Mouse (Mus musculus): ENCODE measurements around the gene 2900026A02Rik. TPM values are rescaled to one million over a fixed set of nuclear protein-coding genes. Genes with fewer than 3 reads are reported as not detected.

The 2900026A02Rik gene
- polyA plus RNA-seq, 1 experiment from 2014 or later: 2.7 TPM

DNA sequence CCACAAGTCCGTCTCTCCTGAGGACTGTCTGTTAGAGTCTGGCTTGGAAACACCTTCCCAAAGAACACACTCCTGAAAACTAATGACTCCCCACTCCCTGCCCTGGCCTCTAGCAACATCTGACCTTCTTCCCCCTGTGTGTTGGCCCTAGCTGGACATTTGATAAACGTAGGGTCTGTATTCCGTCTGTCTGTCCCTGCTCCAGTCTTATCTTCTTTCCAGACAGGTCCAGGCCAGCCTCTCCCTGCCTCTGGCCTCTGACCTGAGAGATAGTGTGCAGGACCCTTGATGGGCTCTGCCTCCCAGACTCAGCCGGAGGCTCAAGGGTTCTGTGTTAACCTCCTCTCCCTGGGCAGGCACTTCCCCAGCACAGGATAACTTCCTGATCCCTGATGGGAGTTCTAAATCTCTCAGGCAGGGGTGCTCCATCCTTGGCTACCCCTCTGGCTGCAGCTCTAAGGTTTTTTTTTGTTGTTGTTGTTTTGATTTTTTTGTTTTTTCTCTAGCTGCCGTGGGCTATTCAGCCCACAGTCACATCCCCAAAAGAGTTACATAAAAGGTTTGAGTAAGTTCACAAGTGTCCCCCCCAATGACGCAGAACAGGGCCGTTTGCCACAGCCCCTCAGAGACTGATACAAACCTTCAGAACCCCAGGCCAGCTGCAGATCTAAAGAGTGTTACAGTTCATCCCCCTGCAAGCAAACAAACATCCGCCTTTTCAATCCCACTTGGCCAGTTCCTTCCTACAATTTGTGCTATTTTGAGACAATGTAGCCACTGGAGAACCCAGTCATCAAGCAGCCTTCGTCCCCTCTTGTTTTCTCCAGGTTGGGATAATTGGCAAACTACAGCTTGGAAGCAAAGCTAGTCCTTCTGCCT lies 23.9 kb downstream of the 2900026A02Rik start:
- H3K27ac ChIP-seq (ENCODE audit: low read depth): no peak overlapping the region
- TF ChIP-seq CTCF (IDR thresholded peaks at IDR 0.05; ENCODE audit: low read depth) (no peak), EP300 (IDR thresholded peaks at IDR 0.05; ENCODE audit: low read depth) (no peak)
- peaks cover 3% of the 10 kb centered on the region for H3K4me1 ChIP-seq (ENCODE audit: insufficient read depth)
- no peak for ATAC-seq
- H3K9me3 ChIP-seq (ENCODE audit: low read length): no peaks in the 10 kb centered on the region
- no peak for DNase-seq
- H3K36me3 ChIP-seq (replicated peaks; ENCODE audit: insufficient read depth, low read length): no peaks in the 10 kb centered on the region
- no peak overlapping the region for H3K4me3 ChIP-seq (ENCODE audit: low read depth, low read length)
- no peak overlapping the region for H3K9ac ChIP-seq (replicated peaks)
- H3K27me3 ChIP-seq (ENCODE audit: insufficient read depth, low read length): no peaks in the 10 kb centered on the region
- WGBS (ENCODE audit: insufficient replicate concordance): 41% methylated on average over 9 of the region's 9 CpGs
- H3K4me2 ChIP-seq (ENCODE audit: low read depth, low read length): no peak overlapping the region

DNA sequence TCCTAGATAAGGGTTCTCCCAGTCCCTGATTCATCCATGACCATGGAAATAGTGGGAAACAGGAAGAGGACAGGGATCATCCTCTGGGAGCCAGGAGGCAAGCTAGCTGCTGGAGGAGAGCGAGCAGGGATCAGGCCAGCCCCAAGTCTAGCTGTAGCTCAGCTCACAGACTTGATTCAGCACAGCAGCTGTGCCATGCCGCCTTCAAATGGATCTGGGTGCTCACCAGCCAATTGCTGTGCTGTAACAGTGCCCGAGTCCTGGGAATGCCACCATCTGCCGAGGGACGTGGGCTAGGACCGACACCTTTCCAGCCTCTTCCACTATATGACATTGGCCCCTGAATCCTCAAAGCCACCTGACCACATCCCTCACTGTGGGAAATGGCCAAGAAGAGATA lies 25.1 kb downstream of the 2900026A02Rik start:
- peaks cover 3% of the 10 kb centered on the region for H3K4me1 ChIP-seq (ENCODE audit: insufficient read depth)
- no peak overlapping the region for H3K27ac ChIP-seq (ENCODE audit: low read depth)
- H3K9me3 ChIP-seq (ENCODE audit: low read length): no peaks in the 10 kb centered on the region
- DNase-seq (no peak), ATAC-seq (no peak)
- H3K4me3 ChIP-seq (ENCODE audit: low read depth, low read length): no peak overlapping the region
- TF ChIP-seq CTCF (IDR thresholded peaks at IDR 0.05; ENCODE audit: low read depth): no peak
- no peak for TF ChIP-seq EP300 (IDR thresholded peaks at IDR 0.05; ENCODE audit: low read depth)
- WGBS (ENCODE audit: insufficient replicate concordance): 83% methylated on average over 6 of the region's 6 CpGs
- no peak overlapping the region for H3K4me2 ChIP-seq (ENCODE audit: low read depth, low read length)
- H3K36me3 ChIP-seq (replicated peaks; ENCODE audit: insufficient read depth, low read length): peaks cover 4% of the 10 kb centered on the region; the same call in 1 of the 2 replicates
- H3K27me3 ChIP-seq (ENCODE audit: insufficient read depth, low read length): no peaks in the 10 kb centered on the region
- no peak overlapping the region for H3K9ac ChIP-seq (replicated peaks)

DNA sequence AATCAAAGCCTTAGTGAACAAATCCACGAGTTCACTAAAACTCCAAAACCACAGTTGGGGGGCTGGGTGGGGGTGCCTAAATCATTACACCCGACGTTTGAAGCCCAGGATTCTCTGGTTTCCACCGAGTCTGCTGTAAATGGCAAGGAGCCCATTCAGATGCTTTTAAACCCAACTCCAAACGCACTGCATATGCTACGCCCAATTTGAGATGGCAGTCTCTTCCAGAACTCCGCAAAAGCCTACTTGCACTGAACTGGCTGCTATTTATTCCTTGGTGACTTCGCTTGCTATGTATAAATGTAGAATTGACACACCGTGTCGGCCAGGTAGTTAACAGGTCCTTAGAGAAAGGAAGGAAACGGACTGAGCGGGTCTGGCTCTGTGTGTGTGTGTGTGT lies 25.6 kb downstream of the 2900026A02Rik start:
- TF ChIP-seq CTCF (IDR thresholded peaks at IDR 0.05; ENCODE audit: low read depth) (no peak), EP300 (IDR thresholded peaks at IDR 0.05; ENCODE audit: low read depth) (no peak)
- H3K27me3 ChIP-seq (ENCODE audit: insufficient read depth, low read length): no peaks in the 10 kb centered on the region
- DNase-seq: no peak
- no peak overlapping the region for H3K4me3 ChIP-seq (ENCODE audit: low read depth, low read length)
- H3K9ac ChIP-seq (replicated peaks): no peak overlapping the region
- 74% methylated on average over 12 of the region's 12 CpGs for WGBS (ENCODE audit: insufficient replicate concordance)
- no peak overlapping the region for H3K4me2 ChIP-seq (ENCODE audit: low read depth, low read length)
- ATAC-seq: no peak
- no peaks in the 10 kb centered on the region for H3K9me3 ChIP-seq (ENCODE audit: low read length)
- H3K27ac ChIP-seq (ENCODE audit: low read depth): no peak overlapping the region
- H3K4me1 ChIP-seq (ENCODE audit: insufficient read depth): peaks cover 3% of the 10 kb centered on the region
- H3K36me3 ChIP-seq (replicated peaks; ENCODE audit: insufficient read depth, low read length): peaks cover 4% of the 10 kb centered on the region; the same call in 1 of the 2 replicates

- Histone ChIP-seq H3K4me2 (ENCODE audit: low read depth, low read length) (no peak overlapping the region), H3K4me3 (ENCODE audit: low read depth, low read length) (no peak overlapping the region), H3K27ac (ENCODE audit: low read depth) (no peak overlapping the region), H3K4me1 (ENCODE audit: insufficient read depth) (no peaks in the 10 kb centered on the region; the same call in 1 of the 2 replicates), H3K36me3 (replicated peaks; ENCODE audit: insufficient read depth, low read length) (peaks cover 4% of the 10 kb centered on the region; the same call in 1 of the 2 replicates), H3K9ac (replicated peaks) (no peak overlapping the region), H3K9me3 (ENCODE audit: low read length) (no peaks in the 10 kb centered on the region), H3K27me3 (ENCODE audit: insufficient read depth, low read length) (no peaks in the 10 kb centered on the region)
- DNase-seq (no peak), ATAC-seq (no peak)
- no peak for TF ChIP-seq EP300 (IDR thresholded peaks at IDR 0.05; ENCODE audit: low read depth)
- TF ChIP-seq CTCF (IDR thresholded peaks at IDR 0.05; ENCODE audit: low read depth): no peak
- 89% methylated on average over 18 of the region's 18 CpGs for WGBS (ENCODE audit: insufficient replicate concordance)
These were observed 27.3 kb downstream of the 2900026A02Rik start for GRCm38 (mm10) chr5:113193762-113194161.

DNA sequence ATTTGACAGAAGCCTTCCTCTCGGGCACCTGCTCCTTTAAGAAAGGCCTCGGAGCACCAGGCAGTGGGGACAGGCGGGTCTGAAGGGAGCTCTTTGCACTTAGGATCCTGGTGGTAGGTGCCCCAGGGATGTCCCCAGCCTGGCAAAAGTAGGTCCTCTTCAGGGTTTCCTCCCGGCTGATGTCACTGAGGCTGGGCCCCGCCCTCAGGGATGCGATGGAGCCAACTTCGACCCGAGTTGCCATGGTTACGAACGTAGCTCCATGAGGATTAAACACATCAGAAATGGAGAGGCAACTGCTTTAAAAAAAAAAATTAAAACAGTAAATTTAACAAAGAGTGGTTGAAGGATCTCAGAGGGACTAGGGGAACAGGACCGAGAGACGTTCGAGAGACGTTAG lies 29.1 kb downstream of the 2900026A02Rik start:
- Histone ChIP-seq H3K9me3 (ENCODE audit: low read length) (no peaks in the 10 kb centered on the region), H3K9ac (replicated peaks) (no peak overlapping the region), H3K4me1 (ENCODE audit: insufficient read depth) (no peaks in the 10 kb centered on the region), H3K36me3 (replicated peaks; ENCODE audit: insufficient read depth, low read length) (peaks cover 4% of the 10 kb centered on the region; the same call in 1 of the 2 replicates), H3K27me3 (ENCODE audit: insufficient read depth, low read length) (no peaks in the 10 kb centered on the region), H3K4me2 (ENCODE audit: low read depth, low read length) (no peak overlapping the region), H3K4me3 (ENCODE audit: low read depth, low read length) (no peak overlapping the region), H3K27ac (ENCODE audit: low read depth) (no peak overlapping the region)
- DNase-seq (no peak), ATAC-seq (no peak)
- TF ChIP-seq EP300 (IDR thresholded peaks at IDR 0.05; ENCODE audit: low read depth) (no peak), CTCF (IDR thresholded peaks at IDR 0.05; ENCODE audit: low read depth) (no peak)
- WGBS (ENCODE audit: insufficient replicate concordance): 80% methylated on average over 14 of the region's 14 CpGs

DNA sequence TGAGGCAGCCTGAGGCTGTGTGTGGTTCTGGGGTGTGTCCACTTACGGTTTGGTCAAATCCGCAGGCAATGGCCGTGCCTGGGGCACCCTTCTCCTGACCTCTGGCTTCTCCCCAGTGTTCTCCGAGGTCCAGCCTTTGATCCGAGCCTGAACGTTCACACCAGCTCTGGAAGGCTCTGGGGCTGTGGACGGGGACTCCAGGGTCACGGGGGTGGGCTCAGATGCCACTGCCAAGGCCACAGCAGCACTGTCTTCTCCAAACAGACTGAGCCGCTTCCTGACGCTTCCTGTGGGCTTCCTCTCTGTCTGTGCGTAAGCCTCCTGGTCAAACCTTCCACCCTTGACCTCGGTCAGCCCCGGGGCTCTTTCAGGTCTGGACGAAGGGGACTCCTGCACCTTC lies 30.5 kb downstream of the 2900026A02Rik start:
- peaks cover 4% of the 10 kb centered on the region; the same call in 1 of the 2 replicates for H3K36me3 ChIP-seq (replicated peaks; ENCODE audit: insufficient read depth, low read length)
- H3K4me1 ChIP-seq (ENCODE audit: insufficient read depth): no peaks in the 10 kb centered on the region
- H3K4me2 ChIP-seq (ENCODE audit: low read depth, low read length): no peak overlapping the region
- no peak overlapping the region for H3K4me3 ChIP-seq (ENCODE audit: low read depth, low read length)
- DNase-seq (no peak), ATAC-seq (no peak)
- H3K9me3 ChIP-seq (ENCODE audit: low read length): no peaks in the 10 kb centered on the region
- no peak for TF ChIP-seq CTCF (IDR thresholded peaks at IDR 0.05; ENCODE audit: low read depth)
- no peak for TF ChIP-seq EP300 (IDR thresholded peaks at IDR 0.05; ENCODE audit: low read depth)
- no peaks in the 10 kb centered on the region for H3K27me3 ChIP-seq (ENCODE audit: insufficient read depth, low read length)
- 49% methylated on average over 14 of the region's 14 CpGs for WGBS (ENCODE audit: insufficient replicate concordance)
- H3K9ac ChIP-seq (replicated peaks): no peak overlapping the region
- H3K27ac ChIP-seq (ENCODE audit: low read depth): no peak overlapping the region
